Mouse (Mus musculus) left cerebral cortex, adult 11 months (tissue): Measurements from ENCODE around the gene Rad51b.

Experiments used
- DNase-seq: peaks from one replicate; pipeline ENCODE4 v3.0.0; 2022; ENCODE audit warnings: low spot score

The Rad51b gene

DNA sequence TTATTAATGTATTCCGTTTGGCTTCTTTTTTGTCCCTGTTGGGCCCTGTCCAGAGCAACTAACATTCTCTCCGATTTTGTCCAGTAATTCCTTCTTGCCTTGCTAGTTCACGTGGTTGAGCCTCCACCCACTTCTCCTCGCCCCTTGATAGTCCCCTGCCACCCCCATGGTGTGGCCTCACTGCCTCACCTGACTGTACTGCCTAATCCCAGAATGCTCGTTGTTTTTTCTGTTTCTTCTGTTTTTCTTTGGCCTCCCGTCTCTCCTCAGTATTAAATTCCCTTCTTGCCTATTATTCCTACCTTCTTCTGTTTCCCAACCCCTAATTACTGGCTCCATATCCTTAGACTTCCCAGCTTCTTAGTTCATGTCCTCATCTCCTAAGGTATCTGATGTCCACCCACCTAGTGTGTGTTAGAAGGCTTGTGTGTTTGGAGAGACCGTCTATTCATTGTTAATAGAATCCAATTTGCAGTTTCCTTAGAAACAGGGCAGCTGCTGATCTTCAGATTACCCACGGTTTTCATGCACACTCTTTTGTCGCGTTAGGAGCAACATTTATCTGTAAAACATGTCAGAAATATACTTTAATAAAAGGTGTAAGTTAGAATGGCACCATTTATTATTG lies 233.3 kb downstream of the Rad51b start:
- DNase-seq = no peak

DNA sequence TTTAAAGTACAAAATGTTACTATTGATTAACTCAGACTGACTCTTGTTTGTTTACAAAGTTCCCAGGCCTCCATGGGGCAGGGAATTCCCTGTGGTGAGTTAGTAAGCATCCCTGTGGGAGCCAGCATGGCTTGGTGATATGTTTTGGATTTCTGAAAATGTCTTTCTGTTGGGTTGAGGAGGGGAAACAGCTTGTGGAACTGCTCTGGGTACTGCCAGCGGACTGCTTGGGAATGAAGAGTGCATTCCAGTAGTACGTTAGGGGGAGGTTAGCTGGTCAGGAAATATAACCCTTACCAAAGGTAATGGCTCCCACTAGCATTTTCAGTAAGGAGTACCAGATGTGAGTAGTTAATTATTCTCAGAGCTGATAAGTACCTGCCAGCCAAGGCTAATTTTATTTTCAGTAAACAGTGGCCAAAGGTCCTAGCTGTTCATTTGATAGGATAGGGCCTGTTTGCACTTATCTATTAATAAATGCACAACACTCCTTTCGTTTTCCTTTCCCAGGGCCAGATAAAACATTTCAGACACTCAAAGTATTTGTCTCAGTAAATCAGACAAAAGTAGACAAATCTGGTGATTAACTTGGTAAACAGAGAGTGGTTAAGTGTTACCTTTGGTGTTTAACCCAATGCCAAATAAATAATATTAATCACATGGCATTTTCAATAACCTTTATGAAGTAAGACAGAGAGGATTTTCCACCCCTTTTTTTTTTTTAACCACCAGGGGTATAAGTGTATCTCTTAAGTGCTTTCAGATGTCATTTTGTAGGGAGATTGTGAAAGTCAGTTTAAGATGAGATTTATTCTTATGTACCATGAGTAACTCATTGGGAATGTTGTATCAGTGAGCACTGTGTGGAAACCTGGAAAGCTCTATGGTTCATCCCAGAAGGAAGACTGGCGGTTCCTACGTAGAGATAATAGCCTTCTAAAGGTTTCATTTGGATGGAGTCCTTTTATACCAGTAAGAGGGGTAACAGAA lies 235.0 kb downstream of the Rad51b start:
- no peak for DNase-seq

DNA sequence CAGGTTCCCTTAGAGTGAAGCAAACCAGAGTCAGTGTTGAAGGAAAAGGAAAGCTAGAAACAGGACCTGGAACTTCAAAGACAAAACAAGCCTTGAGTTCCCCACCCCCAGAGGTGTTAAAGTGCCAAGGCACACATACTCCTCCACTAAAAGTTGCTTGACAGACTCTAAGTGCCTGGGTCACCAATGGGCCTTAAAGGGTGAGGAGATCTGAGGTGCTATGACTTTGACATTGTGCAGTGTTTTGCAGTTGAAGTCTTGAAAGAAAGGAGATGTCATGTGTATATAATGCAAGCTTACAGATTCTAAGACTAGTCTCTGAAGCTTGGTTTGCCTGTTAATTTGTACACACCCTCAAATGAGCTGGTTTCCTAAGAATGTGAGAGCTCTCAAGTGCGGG lies 237.7 kb downstream of the Rad51b start:
- DNase-seq = no peak

DNA sequence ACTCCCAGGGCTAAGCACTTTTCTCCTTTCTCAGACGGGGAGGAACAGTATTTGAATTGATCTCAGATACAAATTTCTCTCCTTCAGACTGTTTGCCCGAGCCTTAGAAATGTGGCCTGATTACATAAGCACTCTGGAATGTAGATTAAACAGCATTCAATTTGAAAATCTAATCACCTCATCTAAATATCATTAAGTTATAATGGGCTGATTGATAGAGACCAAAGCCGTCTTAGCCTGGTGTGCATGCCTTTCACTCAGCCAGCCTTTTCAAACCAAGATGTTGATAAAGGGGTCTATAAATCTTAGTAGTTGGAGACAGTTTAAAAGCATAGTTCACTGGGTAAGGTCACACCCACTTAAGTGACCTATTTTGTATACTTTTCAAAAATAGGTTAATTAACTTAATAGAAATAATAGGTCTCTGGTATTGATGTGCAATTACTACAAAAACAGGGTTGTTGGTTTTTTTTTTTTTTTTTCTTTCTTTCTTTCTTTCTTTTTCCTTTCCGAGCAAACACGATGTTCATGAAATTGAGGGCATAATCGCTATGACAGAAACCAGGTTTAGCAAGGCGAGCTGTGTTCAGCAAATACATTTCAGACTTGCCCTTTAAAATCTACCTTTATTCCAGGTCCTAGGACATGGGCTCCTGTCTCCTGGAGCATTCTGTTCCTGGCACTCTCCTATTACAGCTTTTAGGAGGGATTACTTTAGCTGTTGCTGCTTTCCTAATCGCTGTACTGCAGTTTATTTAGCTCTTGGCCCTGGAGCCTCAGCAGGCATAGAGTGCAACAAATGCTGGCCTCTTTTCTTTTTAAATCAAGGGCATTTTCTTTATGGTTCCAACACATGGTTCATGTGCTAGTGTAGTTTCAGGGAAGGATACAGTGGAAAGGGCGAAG lies 238.7 kb downstream of the Rad51b start:
- DNase-seq = no peak

DNA sequence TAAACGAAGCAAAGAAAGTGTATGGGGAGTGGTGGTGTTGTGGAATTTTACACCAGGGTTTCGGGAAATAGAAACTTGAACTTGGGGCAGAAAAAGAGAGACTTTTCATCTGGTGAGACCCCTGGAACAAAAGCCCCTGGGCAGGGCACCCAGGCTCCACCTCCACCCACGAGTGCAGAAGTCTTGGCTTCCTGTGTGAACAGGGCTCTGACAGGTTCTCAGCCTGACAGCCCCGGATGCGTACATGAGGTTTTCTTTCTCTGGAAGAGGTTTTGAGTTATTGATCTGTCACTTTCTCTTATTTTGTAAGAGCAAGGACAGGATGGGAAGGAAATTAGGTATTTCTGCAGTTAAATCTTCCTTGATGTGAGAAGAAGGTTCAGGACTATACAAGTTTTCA lies 243.1 kb downstream of the Rad51b start:
- DNase-seq = no peak

DNA sequence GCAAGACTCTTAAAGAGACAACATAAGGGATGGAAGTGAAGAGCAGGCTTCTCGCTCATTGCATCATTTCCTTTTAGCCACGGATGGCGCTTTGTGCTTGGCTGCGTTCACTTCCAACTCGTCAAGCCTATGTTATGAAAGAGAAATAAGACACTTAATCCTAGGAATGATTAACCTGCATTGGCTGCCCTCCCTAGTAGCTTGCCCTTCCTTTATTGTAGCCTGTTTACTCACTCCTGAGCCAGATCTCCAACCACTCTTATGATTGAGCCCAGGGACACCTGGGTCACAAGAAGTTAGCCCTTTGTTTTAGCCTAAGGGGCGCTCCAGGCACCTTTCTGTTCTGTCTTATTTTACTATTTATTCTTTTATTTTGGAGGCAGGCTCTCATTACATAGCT lies 244.5 kb downstream of the Rad51b start:
- no peak for DNase-seq

DNA sequence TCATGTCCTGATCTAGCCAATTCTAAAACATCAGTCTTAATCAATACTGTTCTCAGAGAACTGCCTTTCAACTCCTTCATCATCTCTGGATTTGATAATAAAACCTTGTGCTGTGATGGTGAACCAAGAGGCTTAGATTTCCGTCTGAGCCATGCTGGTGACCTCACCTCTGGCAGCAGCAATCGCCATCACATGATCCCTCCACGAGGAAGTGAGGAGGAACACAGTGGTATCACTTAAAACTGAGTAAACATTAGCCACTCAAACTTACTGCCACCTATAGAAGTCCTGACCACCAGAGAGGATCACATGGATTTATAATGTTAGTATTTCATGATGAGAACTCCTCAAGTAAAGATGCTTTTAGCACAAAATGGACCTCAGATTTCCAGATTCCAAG lies 248.0 kb downstream of the Rad51b start:
- no peak for DNase-seq

DNA sequence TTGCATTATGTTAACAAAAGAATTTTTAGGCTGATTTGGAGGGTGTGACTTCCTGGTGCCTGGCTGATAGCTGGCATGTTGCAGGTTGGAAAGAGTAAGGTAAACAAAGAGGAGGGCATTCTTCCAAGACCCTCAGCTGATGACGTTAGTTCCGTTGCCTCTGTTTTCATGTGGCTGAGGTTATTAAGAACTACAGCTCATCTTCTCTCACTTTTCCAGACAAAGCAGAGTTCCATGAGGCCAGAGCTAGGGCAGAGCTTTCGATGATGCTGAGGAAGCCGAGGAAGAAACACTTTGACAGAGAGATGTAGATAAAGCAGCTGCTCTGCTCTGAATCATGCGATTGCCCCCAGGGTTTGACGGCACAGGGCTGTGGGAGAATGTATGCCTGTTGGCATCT lies 250.5 kb downstream of the Rad51b start:
- DNase-seq = no peak

DNA sequence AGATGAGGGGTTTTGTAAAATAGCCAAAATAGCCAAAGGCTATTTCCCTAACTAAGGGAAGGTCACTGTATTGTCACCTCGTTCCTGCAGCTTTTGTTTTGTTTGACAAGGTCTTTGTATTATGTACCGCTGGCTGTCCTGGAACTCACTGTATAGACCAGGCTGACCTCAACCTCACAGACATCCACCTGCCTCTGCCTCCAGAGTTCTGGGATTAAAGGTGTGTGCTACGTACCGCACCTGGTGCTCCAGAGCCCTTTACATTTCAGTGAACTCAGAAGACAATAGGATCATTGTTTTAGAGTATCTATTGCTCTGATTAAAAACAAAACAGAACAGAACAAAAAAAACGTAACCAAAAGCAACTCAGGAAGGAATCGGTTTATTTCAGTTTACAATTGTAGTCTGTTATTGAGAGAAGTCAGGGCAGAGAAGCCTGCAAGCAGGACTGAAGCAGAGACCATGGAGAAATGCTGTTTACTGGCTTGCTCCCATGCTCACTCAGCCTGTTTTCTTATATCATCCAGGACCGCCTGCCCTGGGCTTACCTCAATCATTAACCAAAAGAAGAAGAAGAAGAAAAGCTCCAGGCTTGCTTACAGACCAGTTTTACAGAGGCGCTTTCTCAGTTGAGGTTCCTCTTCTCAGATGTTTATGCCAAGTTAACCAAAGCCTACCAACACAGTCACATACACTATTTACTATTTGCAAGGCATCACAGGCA lies 251.7 kb downstream of the Rad51b start:
- no peak for DNase-seq

DNA sequence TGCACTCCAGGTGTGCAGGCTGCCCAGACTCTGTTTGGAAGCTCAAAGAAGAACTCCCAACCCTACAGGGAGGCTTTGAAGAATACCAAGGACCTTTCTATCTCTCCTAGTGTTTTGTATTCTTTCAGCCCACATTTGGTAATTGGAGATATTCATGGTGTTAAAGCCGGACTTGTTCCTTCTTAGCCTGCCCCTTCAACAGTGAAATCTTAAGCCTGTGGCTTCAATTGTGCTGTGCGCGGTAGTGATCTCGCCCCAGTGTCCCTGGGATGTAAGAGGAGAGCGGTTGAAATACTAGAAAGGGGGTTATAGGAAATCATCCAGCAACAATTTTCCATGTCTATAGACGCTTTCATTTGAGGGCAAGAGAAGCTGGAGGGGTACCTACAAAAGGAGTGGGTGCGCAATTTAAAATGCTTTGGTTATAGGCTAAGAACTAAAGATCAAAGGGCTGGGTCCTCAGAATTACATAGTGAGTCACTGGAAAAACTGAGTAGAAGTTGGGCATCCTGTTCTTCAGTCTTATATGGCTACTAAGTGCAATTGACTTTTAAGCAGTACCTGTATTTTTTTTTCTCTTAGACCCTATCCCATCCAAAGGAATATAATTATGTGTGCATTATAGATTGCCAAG lies 253.1 kb downstream of the Rad51b start:
- DNase-seq = no peak

DNA sequence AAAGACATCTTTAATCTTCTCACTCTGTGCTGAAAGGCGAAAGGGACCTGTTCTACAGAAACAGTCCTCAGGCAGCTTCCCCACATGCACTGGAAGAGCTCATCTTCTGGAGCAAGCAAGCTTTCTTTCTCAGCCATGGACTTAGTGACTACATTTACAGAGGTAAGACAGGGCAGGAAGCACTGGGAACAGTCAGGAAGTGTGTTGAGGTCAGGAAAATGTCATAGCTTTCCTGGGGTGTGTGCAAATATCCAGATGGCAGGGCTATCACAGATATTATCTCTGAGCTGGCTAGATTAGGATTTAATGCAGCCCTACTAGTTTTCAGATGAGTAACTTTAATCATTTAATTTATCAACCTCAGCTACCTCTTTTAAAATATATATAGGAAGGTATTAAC lies 254.2 kb downstream of the Rad51b start:
- no peak for DNase-seq

DNA sequence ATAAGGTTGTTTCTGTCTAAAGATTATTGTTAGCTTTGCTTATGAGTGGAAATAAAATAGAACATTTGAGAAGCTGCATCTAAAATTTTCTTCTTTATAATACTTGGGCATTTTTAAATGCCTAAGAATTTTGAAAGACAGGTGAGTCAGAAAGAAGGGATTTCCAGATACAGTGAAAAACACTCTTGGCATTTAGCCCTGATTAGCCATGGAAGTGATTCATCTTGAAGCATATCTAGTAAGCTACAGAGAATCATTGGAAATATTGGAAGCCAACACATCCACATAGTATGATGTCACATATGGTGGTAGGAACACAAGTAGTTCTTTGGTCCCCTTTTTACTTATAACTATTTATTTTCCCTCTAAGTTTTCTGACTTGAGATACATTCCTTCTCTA lies 256.0 kb downstream of the Rad51b start:
- DNase-seq = no peak

DNA sequence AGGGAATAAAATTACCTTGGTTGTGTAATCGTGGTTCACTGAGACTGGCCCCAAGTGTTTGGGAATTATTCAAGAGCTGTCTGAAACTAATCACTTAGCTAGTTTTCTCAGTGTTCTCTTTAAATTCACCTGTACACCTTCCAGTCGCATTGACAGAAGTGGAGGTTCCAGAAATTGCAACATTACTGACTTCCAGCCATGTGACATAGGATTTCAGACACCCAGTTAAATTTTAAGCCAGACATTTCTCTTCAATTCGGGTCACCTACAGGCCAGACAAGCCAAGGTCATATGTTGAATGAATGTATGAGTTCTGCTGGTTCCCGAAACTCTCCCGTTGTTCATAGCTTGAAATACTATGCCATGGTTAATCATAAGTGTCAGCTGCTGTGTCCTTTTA lies 260.8 kb downstream of the Rad51b start:
- DNase-seq = no peak

DNA sequence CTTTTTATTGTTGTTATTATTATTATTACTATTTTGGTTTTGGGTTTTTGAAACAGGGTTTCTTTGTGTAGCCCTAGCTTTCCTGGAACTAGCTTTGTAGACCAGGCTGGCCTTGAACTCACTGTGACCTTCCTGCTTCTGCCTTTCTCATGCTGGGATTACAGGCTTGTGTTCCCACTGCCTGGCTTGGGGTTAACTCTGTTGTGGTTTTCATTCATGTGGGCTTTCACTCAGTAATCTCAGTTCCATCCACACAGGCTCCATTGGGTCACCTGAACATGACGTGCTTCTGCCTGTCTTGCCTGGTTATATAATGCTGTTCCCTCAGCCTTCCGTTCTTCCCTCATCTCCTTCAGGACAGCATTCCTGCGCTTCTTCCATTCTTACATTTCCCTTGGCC lies 261.6 kb downstream of the Rad51b start:
- no peak for DNase-seq

DNA sequence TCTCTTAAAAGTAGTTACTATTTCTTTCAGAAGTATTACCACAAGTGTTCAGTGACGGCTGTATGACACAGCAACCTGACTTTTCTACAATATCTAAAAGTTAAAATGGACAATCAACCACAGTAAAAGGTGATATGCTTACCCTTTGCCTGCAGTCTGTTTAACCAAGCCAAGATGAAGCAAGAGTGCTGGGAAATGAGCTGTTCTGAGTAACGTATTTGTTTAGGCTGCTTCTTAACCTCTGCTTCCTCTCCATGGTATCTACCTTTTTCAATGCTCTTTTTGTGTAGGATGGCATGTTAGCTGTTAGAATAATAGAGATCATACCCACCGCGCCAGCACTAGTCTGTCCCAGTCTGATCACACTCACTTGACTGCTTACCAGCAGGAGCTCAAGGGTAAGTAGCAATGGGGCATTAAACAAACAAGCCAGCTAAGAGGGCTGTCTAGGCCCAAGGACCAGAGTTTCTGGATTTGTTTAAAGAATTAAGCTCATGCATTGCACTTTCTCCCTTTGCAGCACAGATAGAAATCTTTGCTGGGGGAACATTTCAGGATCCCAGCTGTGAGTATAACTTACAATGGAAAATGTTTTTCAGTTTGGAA lies 262.4 kb downstream of the Rad51b start:
- no peak for DNase-seq

DNA sequence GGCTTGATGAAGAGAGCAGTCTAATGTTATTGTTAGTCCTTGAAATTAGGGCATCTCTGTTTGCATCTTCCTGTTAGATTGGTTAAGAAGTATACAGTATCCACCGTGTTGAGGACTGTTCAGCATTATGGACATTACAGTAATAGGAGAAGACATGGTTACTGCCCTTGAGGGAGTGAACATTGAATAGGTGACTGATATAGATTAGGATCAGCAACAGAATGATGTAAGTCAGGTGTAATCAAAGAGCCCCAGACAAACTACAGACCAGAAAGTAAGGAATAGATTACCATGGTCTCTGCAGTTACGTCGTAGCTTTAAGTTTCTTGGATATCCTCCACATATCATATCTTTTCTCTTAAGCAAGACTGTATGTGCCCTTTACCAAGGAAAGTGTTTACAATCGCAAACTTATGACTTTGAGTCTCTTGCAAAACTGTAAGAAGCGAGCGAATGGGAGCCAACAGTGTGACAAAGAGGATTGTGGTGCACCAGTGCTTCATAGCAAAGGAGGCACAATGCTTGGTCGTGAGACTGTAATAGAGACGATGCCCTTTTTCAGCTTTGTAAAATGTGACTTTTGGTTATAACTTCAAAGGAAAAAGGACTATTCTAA lies 263.1 kb downstream of the Rad51b start:
- no peak for DNase-seq

DNA sequence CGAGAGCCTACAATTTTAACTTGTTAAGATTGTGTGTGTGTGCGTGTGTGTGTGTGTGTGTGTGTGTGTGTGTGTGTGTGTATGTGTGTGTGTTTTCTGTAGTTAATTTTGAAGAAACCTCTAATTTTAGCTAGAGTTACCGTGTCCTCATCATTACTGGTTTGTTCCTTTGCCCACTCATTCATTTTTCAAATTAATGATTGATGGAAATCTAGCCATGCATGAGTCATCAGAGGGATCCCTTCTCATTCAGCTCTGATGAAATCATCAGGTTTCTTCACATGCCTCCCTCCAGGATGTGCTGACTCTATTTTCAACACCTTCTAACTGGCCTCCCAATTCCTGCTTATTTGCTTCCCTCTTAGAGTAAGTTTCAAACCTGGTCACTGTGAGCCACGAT lies 263.8 kb downstream of the Rad51b start:
- DNase-seq = no peak

DNA sequence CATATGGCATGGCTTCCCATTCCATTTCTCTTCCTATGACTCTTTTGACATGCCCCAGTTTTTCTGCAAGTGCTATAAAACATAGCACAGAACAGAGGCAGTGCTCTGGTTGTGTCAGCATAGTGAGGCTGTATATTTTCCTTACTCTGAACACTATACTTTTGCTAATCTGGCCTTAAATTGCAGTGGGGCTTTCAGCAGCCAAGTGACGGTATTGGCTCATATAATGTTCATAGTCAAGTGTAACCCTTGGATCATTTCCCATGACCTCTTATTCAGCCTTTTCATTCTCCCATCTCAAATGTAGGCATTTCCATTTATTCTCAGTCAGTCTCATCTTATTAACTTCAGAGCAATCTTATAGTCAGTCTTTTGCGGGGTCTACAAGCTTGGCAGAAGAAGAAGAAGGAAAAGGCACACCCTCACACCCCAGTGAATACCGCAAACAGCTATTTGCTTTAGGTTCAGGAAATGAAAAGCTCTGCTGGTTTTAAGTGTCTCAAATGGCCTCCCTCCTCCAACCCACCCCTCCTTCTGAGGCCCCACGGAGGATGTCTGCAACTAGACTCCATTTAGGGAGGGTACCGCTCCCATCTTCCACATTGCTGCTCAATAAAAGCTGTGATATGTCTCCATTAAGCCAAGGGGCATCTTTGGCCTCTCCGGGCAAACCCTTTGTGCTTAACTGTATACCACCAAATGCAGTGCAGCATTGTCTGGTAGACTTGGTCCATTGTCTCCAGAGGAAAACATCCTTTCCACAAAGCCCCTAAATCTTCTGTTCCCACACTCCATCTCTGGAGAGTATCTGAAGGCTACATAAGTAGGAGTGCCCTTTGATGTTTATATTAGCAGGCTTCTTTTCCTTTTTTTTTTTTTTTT lies 277.3 kb downstream of the Rad51b start:
- no peak for DNase-seq

DNA sequence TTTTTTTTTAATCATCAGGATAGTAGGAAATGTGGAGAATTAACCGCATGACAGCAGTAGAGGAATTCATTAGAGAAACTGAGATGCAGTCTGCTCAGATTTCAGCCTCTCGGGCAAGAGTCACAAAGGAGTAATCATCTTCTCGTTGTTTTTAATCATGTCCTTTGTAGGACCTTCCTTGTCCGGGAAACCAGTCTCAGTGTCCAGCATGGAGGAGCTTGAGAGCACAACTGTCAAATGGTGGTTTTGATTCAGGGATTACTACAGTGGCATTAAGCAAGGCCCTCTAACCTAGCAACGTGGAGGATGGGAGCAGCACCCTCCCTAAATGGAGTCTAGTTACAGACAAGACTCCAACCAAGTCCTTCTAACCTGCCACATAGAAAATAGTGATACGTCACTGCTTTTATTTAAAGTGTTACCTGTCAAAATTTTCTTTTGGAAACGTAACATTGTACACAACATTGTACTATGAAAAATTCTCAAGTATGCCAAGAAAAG lies 278.0 kb downstream of the Rad51b start:
- DNase-seq = no peak
